ENCODE assay signal across 9 mouse cellular contexts in the genomic region with DNA sequence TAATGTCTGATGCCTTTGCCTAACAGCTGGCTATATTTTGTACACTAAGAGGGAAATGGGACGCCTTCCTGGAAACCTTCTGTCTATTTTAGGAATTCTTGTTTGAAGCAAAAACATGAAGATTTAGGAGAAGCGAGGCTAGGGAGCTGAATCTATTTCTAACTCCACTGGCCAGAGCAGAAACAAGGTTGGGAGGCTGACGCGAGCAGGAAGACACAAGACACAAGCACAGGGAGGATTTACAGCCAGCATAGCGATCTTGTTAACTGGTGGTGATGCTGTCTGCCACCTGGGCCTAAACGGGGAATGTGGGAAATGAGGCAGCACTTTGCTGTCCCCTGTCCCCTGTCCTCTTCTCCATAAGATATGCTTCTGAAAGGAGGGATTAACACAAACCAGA.
DNase-seq lines count a peak whose midpoint lies in the region; ATAC-seq lines count a peak whose summit lies in the region.
"Had no signal": no experiment of that assay in that cellular context is flagged by ENCODE, and none has a peak within 500 bp of the region (broad histone marks: within the 10 kb centered on the region; RNA-seq: fewer than 3 reads in every experiment).

No protein-coding gene starts in this region.

- 0 out of 2 replicates have a peak, but pooled peaks cover 2% of the 10 kb centered on the region for H3K36me3 ChIP-seq in lung, embryonic 16.5 days (ENCODE audit: control insufficient read depth, insufficient read depth, low read length)
- no peaks in the 10 kb centered on the region for H3K36me3 ChIP-seq in stomach, embryonic 16.5 days (ENCODE audit: control insufficient read depth, insufficient read depth, low read length)

- H3K4me1 ChIP-seq in lung, embryonic 16.5 days (replicated peaks; ENCODE audit: control insufficient read depth, insufficient read depth, low read length): peaks cover 53% of the 10 kb centered on the region
- H3K4me1 ChIP-seq in stomach, embryonic 16.5 days (ENCODE audit: control insufficient read depth, insufficient read depth, low read length): peaks cover 59% of the 10 kb centered on the region

- ATAC-seq in lung, embryonic 16.5 days (ENCODE audit: low read depth): no peak
- no peak for ATAC-seq in stomach, embryonic 16.5 days (ENCODE audit: insufficient read depth, low FRiP score)

- no peak overlapping the region for H3K4me3 ChIP-seq in lung, embryonic 16.5 days (ENCODE audit: low read length)
- H3K4me3 ChIP-seq in stomach, embryonic 16.5 days (replicated peaks; ENCODE audit: low read length): no peak overlapping the region

- no peaks in the 10 kb centered on the region for H3K9me3 ChIP-seq in lung, embryonic 16.5 days (ENCODE audit: control insufficient read depth, low read length)
- no peaks in the 10 kb centered on the region for H3K9me3 ChIP-seq in stomach, embryonic 16.5 days (replicated peaks; ENCODE audit: control insufficient read depth, low read length)

- peak overlapping the region; percentile 13 for H3K27ac ChIP-seq in lung, embryonic 16.5 days (ENCODE audit: low read length)
- peak overlapping the region; percentile 89 for H3K27ac ChIP-seq in stomach, embryonic 16.5 days (ENCODE audit: low read length)

- WGBS in lung, embryonic 16.5 days: 30% methylated on average over 6 of the region's 6 CpGs
- 22% methylated on average over 6 of the region's 6 CpGs for WGBS in stomach, embryonic 16.5 days

- H3K27me3 ChIP-seq in lung, embryonic 16.5 days (ENCODE audit: control insufficient read depth, insufficient read depth, low read depth, low read length): no peaks in the 10 kb centered on the region
- no peaks in the 10 kb centered on the region for H3K27me3 ChIP-seq in stomach, embryonic 16.5 days (ENCODE audit: control insufficient read depth, insufficient read depth, low read length)

- DNase-seq in embryo, embryonic 10 days (ENCODE audit: low spot score): peak; percentile 48
- DNase-seq in embryo, embryonic 11 days: no peak
- DNase-seq in lung, postnatal 10 days: no peak
- DNase-seq in kidney, postnatal 14 days: peak; percentile 58
- DNase-seq in adrenal gland, postnatal 14 days: no peak
- DNase-seq in adrenal gland, adult 2 months: no peak
- DNase-seq: gastrocnemius, postnatal 10 days had no signal

- no peak overlapping the region for H3K9ac ChIP-seq in lung, embryonic 16.5 days (ENCODE audit: low read length)
- H3K9ac ChIP-seq in stomach, embryonic 16.5 days (ENCODE audit: low read length): no peak overlapping the region

- no peak overlapping the region for H3K4me2 ChIP-seq in lung, embryonic 16.5 days (ENCODE audit: low read depth, low read length)
- 0 out of 2 replicates have a peak overlapping the region, but pooled peaks have one; percentile 25 for H3K4me2 ChIP-seq in stomach, embryonic 16.5 days (ENCODE audit: low read depth, low read length)

Comparison
In these comparisons a context has a peak if more than half of its experiments do, and no peak if none do; other contexts are left out.
1. DNase-seq: peak in embryo, embryonic 10 days (single experiment) and kidney, postnatal 14 days (single experiment); none in embryo, embryonic 11 days (single experiment), lung, postnatal 10 days (single experiment), adrenal gland, postnatal 14 days (single experiment) and adrenal gland, adult 2 months (single experiment).